Mouse (Mus musculus): ENCODE results near the gene Mbl1. TPM values are rescaled to one million over a fixed set of nuclear protein-coding genes. Genes with fewer than 3 reads are reported as not detected.

Gene Mbl1
- polyA plus RNA-seq, 1 experiment from 2014 or later, result not detected

DNA sequence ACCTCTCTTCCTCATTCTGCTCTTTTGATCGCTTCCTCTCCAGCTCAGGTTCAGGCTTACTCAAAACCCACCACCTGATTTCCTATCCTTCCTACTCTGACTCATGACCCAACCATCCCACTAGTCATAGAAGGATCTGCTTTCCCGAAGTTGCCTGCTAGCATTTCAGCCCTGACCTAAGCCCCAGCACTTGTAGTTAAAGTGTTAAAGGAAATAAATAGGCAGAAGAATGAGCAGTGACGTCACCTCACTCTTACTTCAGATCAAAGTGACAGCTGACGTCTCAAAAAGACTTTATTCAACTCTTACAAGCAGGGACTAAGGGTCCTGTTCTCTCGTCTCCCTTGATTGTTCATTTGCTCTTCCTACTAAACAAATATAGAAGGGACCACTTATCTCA lies 16.0 kb downstream of the Mbl1 start:
- no peaks in the 10 kb centered on the region for H3K27me3 ChIP-seq (ENCODE audit: control insufficient read depth, insufficient read depth, low read length)
- WGBS, result 75% methylated on average over 5 of the region's 5 CpGs
- ATAC-seq (ENCODE audit: low FRiP score), result no peak

GRCm38 (mm10) chr14:41168567-41168966 lies 17.3 kb downstream of the Mbl1 start:
- ATAC-seq (ENCODE audit: low FRiP score), result no peak
- DNase-seq (ENCODE audit: low spot score), result no peak
- H3K27me3 ChIP-seq (ENCODE audit: control insufficient read depth, insufficient read depth, low read length), result no peaks in the 10 kb centered on the region
- no peaks in the 10 kb centered on the region for H3K9me3 ChIP-seq (ENCODE audit: control insufficient read depth, low read length)
- H3K36me3 ChIP-seq (ENCODE audit: control insufficient read depth, insufficient read depth, low read length), result no peaks in the 10 kb centered on the region
- H3K4me1 ChIP-seq (replicated peaks; ENCODE audit: control insufficient read depth, insufficient read depth, low read length), result no peaks in the 10 kb centered on the region
- no peak overlapping the region for H3K4me3 ChIP-seq (ENCODE audit: low read depth, low read length)
- 81% methylated on average over 1 of the region's 1 CpGs for WGBS
- no peak overlapping the region for H3K4me2 ChIP-seq (replicated peaks; ENCODE audit: low read depth, low read length)
- H3K27ac ChIP-seq (ENCODE audit: low read depth, low read length), result no peak overlapping the region
- H3K9ac ChIP-seq (ENCODE audit: low read depth, low read length), result no peak overlapping the region

More for the DNA sequence above, 16.0 kb downstream of the Mbl1 start:
- DNase-seq (ENCODE audit: low spot score), result no peak
- H3K9me3 ChIP-seq (ENCODE audit: control insufficient read depth, low read length), result no peaks in the 10 kb centered on the region
- no peak overlapping the region for H3K4me3 ChIP-seq (ENCODE audit: low read depth, low read length)
- no peak overlapping the region for H3K4me2 ChIP-seq (replicated peaks; ENCODE audit: low read depth, low read length)
- no peak overlapping the region for H3K27ac ChIP-seq (ENCODE audit: low read depth, low read length)
- no peaks in the 10 kb centered on the region for H3K36me3 ChIP-seq (ENCODE audit: control insufficient read depth, insufficient read depth, low read length)
- H3K9ac ChIP-seq (ENCODE audit: low read depth, low read length), result no peak overlapping the region
- no peaks in the 10 kb centered on the region for H3K4me1 ChIP-seq (replicated peaks; ENCODE audit: control insufficient read depth, insufficient read depth, low read length)

DNA sequence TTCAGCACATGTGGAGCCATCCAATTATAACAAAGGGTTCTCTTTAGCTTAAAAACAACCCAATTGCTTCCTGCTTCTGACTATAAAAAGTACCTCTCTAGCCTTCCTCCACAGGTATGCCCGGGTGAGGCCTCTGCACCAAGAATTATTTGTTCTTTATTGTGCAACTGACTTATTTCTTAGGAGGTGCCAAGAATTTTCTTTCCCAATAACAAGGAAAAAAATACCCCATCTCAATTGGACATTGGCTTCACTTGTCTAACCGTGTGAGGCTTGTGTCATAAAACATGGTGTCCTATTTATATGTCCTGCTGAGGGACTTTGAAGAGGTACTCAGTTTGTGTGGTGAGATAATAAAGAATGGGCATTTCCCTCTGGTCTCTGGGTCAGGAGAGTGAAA lies 19.3 kb downstream of the Mbl1 start:
- ATAC-seq (ENCODE audit: low FRiP score), result no peak
- Histone ChIP-seq H3K27me3 (ENCODE audit: control insufficient read depth, insufficient read depth, low read length) (no peaks in the 10 kb centered on the region), H3K9ac (ENCODE audit: low read depth, low read length) (no peak overlapping the region), H3K27ac (ENCODE audit: low read depth, low read length) (no peak overlapping the region), H3K9me3 (ENCODE audit: control insufficient read depth, low read length) (no peaks in the 10 kb centered on the region), H3K4me1 (replicated peaks; ENCODE audit: control insufficient read depth, insufficient read depth, low read length) (no peaks in the 10 kb centered on the region), H3K36me3 (ENCODE audit: control insufficient read depth, insufficient read depth, low read length) (no peaks in the 10 kb centered on the region), H3K4me2 (replicated peaks; ENCODE audit: low read depth, low read length) (no peak overlapping the region), H3K4me3 (ENCODE audit: low read depth, low read length) (no peak overlapping the region)
- WGBS, result 91% methylated on average over 2 of the region's 2 CpGs
- no peak for DNase-seq (ENCODE audit: low spot score)

- no peak for DNase-seq (ENCODE audit: low spot score)
- H3K9ac ChIP-seq (ENCODE audit: low read depth, low read length), result no peak overlapping the region
- H3K4me3 ChIP-seq (ENCODE audit: low read depth, low read length), result no peak overlapping the region
- H3K4me1 ChIP-seq (replicated peaks; ENCODE audit: control insufficient read depth, insufficient read depth, low read length), result no peaks in the 10 kb centered on the region
- H3K4me2 ChIP-seq (replicated peaks; ENCODE audit: low read depth, low read length), result no peak overlapping the region
- H3K36me3 ChIP-seq (ENCODE audit: control insufficient read depth, insufficient read depth, low read length), result no peaks in the 10 kb centered on the region
- H3K27ac ChIP-seq (ENCODE audit: low read depth, low read length), result no peak overlapping the region
- H3K27me3 ChIP-seq (ENCODE audit: control insufficient read depth, insufficient read depth, low read length), result no peaks in the 10 kb centered on the region
- no peak for ATAC-seq (ENCODE audit: low FRiP score)
- no peaks in the 10 kb centered on the region for H3K9me3 ChIP-seq (ENCODE audit: control insufficient read depth, low read length)
- 78% methylated on average over 1 of the region's 1 CpGs for WGBS
These were observed 23.5 kb downstream of the Mbl1 start for GRCm38 (mm10) chr14:41174802-41175201.

GRCm38 (mm10) chr14:41185059-41185821 lies 34.0 kb downstream of the Mbl1 start, which contains the start of gene Sftpd:
TSS of gene Sftpd (minus strand) at chr14:41185149.
- H3K9ac ChIP-seq (ENCODE audit: low read depth, low read length), result no peak within 1 kb of the TSS
- no peak within 1 kb of the TSS for H3K4me3 ChIP-seq (ENCODE audit: low read depth, low read length)
- H3K4me1 ChIP-seq (replicated peaks; ENCODE audit: control insufficient read depth, insufficient read depth, low read length), result no peaks in the 10 kb centered on the region
- H3K4me2 ChIP-seq (replicated peaks; ENCODE audit: low read depth, low read length), result no peak within 1 kb of the TSS
- DNase-seq (ENCODE audit: low spot score) (no peak), ATAC-seq (ENCODE audit: low FRiP score) (no peak)
- H3K36me3 ChIP-seq (ENCODE audit: control insufficient read depth, insufficient read depth, low read length), result no peaks in the 10 kb centered on the region
- WGBS, result 80% methylated on average over 4 of the region's 4 CpGs
- H3K9me3 ChIP-seq (ENCODE audit: control insufficient read depth, low read length), result no peaks in the 10 kb centered on the region
- no peaks in the 10 kb centered on the region for H3K27me3 ChIP-seq (ENCODE audit: control insufficient read depth, insufficient read depth, low read length)
- H3K27ac ChIP-seq (ENCODE audit: low read depth, low read length), result no peak within 1 kb of the TSS

GRCm38 (mm10) chr14:41189496-41189895 lies 38.2 kb downstream of the Mbl1 start:
- ATAC-seq (ENCODE audit: low FRiP score) (no peak), DNase-seq (ENCODE audit: low spot score) (no peak)
- Histone ChIP-seq H3K36me3 (ENCODE audit: control insufficient read depth, insufficient read depth, low read length) (no peaks in the 10 kb centered on the region), H3K4me3 (ENCODE audit: low read depth, low read length) (no peak overlapping the region), H3K4me1 (replicated peaks; ENCODE audit: control insufficient read depth, insufficient read depth, low read length) (no peaks in the 10 kb centered on the region), H3K9ac (ENCODE audit: low read depth, low read length) (no peak overlapping the region), H3K27ac (ENCODE audit: low read depth, low read length) (no peak overlapping the region), H3K4me2 (replicated peaks; ENCODE audit: low read depth, low read length) (no peak overlapping the region), H3K27me3 (ENCODE audit: control insufficient read depth, insufficient read depth, low read length) (no peaks in the 10 kb centered on the region), H3K9me3 (ENCODE audit: control insufficient read depth, low read length) (no peaks in the 10 kb centered on the region)
- 83% methylated on average over 2 of the region's 2 CpGs for WGBS

GRCm38 (mm10) chr14:41198037-41198730 lies 46.9 kb downstream of the Mbl1 start:
- no peaks in the 10 kb centered on the region for H3K4me1 ChIP-seq (replicated peaks; ENCODE audit: control insufficient read depth, insufficient read depth, low read length)
- DNase-seq (ENCODE audit: low spot score) (no peak), ATAC-seq (ENCODE audit: low FRiP score) (no peak)
- H3K9me3 ChIP-seq (ENCODE audit: control insufficient read depth, low read length), result no peaks in the 10 kb centered on the region
- H3K4me2 ChIP-seq (replicated peaks; ENCODE audit: low read depth, low read length), result no peak overlapping the region
- 76% methylated on average over 6 of the region's 6 CpGs for WGBS
- H3K4me3 ChIP-seq (ENCODE audit: low read depth, low read length), result no peak overlapping the region
- no peak overlapping the region for H3K27ac ChIP-seq (ENCODE audit: low read depth, low read length)
- no peaks in the 10 kb centered on the region for H3K36me3 ChIP-seq (ENCODE audit: control insufficient read depth, insufficient read depth, low read length)
- H3K9ac ChIP-seq (ENCODE audit: low read depth, low read length), result no peak overlapping the region
- H3K27me3 ChIP-seq (ENCODE audit: control insufficient read depth, insufficient read depth, low read length), result no peaks in the 10 kb centered on the region
